Mouse (Mus musculus) erythroblast, embryonic 14.5 days (primary cell): ENCODE measurements around the gene S100a10.

Experiments used
- GATA1 ChIP-seq: IDR thresholded peaks from 2 replicates; pipeline ENCODE4 v1.6.1; 2012; ENCODE audit warnings: low read length, inconsistent platforms, mixed read lengths
- TAL1 ChIP-seq: IDR thresholded peaks from 3 replicates; pipeline ENCODE4 v1.6.1; 2012; ENCODE audit warnings: low read length, inconsistent platforms, mixed read lengths

DNA sequence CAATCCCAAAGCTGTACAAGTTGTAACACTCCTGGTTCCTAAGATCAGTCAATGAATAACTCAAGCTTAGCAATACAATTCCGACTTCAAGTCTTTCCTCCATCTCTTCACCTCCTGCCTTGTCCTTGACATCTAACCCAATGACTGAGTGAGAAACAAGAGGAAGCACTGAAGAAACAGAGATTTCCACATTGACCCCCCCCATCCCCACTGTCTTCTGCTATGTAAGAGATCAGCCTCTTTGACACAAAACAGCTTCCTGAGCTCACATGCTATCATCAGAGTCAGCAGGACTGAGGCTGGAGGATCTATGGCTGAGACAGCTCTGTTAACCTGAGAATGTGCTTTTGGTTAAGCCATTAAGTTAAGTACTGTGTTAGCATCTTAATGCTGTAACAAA is 43.8 kb upstream of the S100a10 start:
- TF ChIP-seq TAL1 (no peak), GATA1 (no peak)
